Mouse (Mus musculus) kidney, adult 2 months (tissue): ENCODE data around the gene Il6ra.
A peak's percentile ranks its signal among the peaks of the same experiment; 100 is the strongest.

Source experiments
- CTCF ChIP-seq: fragments of 200-500 bp; conservative IDR thresholded peaks from 2 replicates; pipeline ENCODE4 v1.5.1; 2011; ENCODE audit warnings: low read depth, mild to moderate bottlenecking, control low read depth, low read length, moderate library complexity, mixed read lengths; ENCODE audit not compliant: insufficient read depth, insufficient read length
- POLR2A ChIP-seq: fragments of 200-500 bp; IDR thresholded peaks from one replicate; pipeline ENCODE4 v1.6.1; 2011; ENCODE audit warnings: low read depth, low read length, control low read depth

- TF ChIP-seq POLR2A (no peak), CTCF (peak; percentile 38)
Observed at GRCm38 (mm10) chr3:89857353-89857752, 55.6 kb downstream of the Il6ra start.
